8 mouse cellular contexts compared by ENCODE assay signal in the genomic region with DNA sequence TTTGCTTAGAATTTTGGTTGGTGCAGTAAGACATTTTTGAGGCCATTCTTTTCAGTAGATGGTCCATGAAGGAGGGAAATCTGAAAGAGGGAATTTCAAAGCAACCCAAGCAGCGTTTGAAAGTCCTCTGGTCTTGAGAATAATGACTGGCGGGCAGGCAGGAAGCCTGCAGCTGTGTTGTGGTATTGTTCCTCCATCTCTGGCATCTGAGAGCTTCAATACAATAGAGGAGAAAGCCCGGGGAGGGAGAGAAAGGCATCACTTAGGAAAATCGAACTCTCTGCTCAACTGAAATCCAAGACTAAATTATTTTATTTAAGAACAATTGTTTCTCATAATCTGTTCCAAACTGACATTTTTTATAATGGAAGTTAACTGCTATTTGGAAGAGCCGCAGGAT. TPM values are rescaled to one million over a fixed set of nuclear protein-coding genes. Genes with fewer than 3 reads are reported as not detected.
A peak's percentile ranks its signal among the peaks of the same experiment; 100 is the strongest.
DNase-seq lines count a peak whose midpoint lies in the region; ATAC-seq lines count a peak whose summit lies in the region.
"Had no signal": no experiment of that assay in that cellular context is flagged by ENCODE, and none has a peak within 500 bp of the region (broad histone marks: within the 10 kb centered on the region; RNA-seq: fewer than 3 reads in every experiment).

No protein-coding gene starts in this region.

- no peak overlapping the region for H3K4me3 ChIP-seq in lung, embryonic 16.5 days (ENCODE audit: low read length)
- H3K4me3 ChIP-seq in hindbrain, embryonic 11.5 days (ENCODE audit: low read depth, low read length): no peak overlapping the region

- DNase-seq in lung, postnatal 14 days: no peak
- DNase-seq in embryo, embryonic 11 days: peak; percentile 62
- peak; percentile 58 for DNase-seq in hindbrain, embryonic 11.5 days (ENCODE audit: low spot score)
- peak; percentile 68 for DNase-seq in retina, postnatal 1 day
- DNase-seq in adipocyte (ENCODE audit: low spot score): no peak
- DNase-seq in left cerebral cortex, adult 18-20 months (ENCODE audit: low spot score in 2 of 2): no peak
- DNase-seq: thymus, adult 2 months had no signal

- H3K36me3 ChIP-seq in lung, embryonic 16.5 days (ENCODE audit: control insufficient read depth, insufficient read depth, low read length): no peaks in the 10 kb centered on the region
- no peaks in the 10 kb centered on the region for H3K36me3 ChIP-seq in hindbrain, embryonic 11.5 days (ENCODE audit: control insufficient read depth, insufficient read depth, low read length)

- H3K27ac ChIP-seq in lung, embryonic 16.5 days (ENCODE audit: low read length): no peak overlapping the region
- peak overlapping the region; percentile 75 for H3K27ac ChIP-seq in hindbrain, embryonic 11.5 days (ENCODE audit: low read depth, low read length)

- ATAC-seq in lung, embryonic 16.5 days (ENCODE audit: low read depth): no peak
- peak; percentile 65; the same call in 1 of the 2 replicates for ATAC-seq in hindbrain, embryonic 11.5 days (ENCODE audit: low FRiP score)

- H3K4me1 ChIP-seq in lung, embryonic 16.5 days (replicated peaks; ENCODE audit: control insufficient read depth, insufficient read depth, low read length): peaks cover 20% of the 10 kb centered on the region
- no peaks in the 10 kb centered on the region; the same call in 1 of the 2 replicates for H3K4me1 ChIP-seq in hindbrain, embryonic 11.5 days (replicated peaks; ENCODE audit: control insufficient read depth, insufficient read depth, low read length)

- H3K9me3 ChIP-seq in lung, embryonic 16.5 days (ENCODE audit: control insufficient read depth, low read length): no peaks in the 10 kb centered on the region
- H3K9me3 ChIP-seq in hindbrain, embryonic 11.5 days (ENCODE audit: control insufficient read depth, low read length): no peaks in the 10 kb centered on the region

- H3K4me2 ChIP-seq in lung, embryonic 16.5 days (ENCODE audit: low read depth, low read length): 0 out of 2 replicates have a peak overlapping the region, but pooled peaks have one; percentile 26
- no peak overlapping the region for H3K4me2 ChIP-seq in hindbrain, embryonic 11.5 days (replicated peaks; ENCODE audit: low read depth, low read length)

- no peaks in the 10 kb centered on the region for H3K27me3 ChIP-seq in lung, embryonic 16.5 days (ENCODE audit: control insufficient read depth, insufficient read depth, low read depth, low read length)
- no peaks in the 10 kb centered on the region for H3K27me3 ChIP-seq in hindbrain, embryonic 11.5 days (ENCODE audit: control insufficient read depth, insufficient read depth, low read length)

- H3K9ac ChIP-seq in lung, embryonic 16.5 days (ENCODE audit: low read length): no peak overlapping the region
- H3K9ac ChIP-seq in hindbrain, embryonic 11.5 days (ENCODE audit: low read depth, low read length): no peak overlapping the region

- WGBS in lung, embryonic 16.5 days: 40% methylated on average over 5 of the region's 5 CpGs
- WGBS in hindbrain, embryonic 11.5 days: 10% methylated on average over 5 of the region's 5 CpGs

RNA-seq across cellular contexts. Expression of a gene that starts 8.3 kb away (rescaled TPM):
- polyA plus RNA-seq in lung, embryonic 16.5 days (2015; fragmentation: Nextera tagmentation; extraction: Ambion mirVana): 11.5 and 12.1 TPM in 2 replicates
- polyA plus RNA-seq in hindbrain, embryonic 11.5 days (2014; fragmentation: Nextera tagmentation; extraction: Ambion mirVana): 16.7 and 17.1 TPM in 2 replicates
- total RNA-seq in left cerebral cortex, adult 18-20 months (2021): 10 to 100 TPM; 35.8 to 38.7 TPM

Comparison
In these comparisons a context has a peak if more than half of its experiments do, and no peak if none do; other contexts are left out.
1. DNase-seq: peak in embryo, embryonic 11 days (single experiment), hindbrain, embryonic 11.5 days (single experiment) and retina, postnatal 1 day (single experiment); none in lung, postnatal 14 days (single experiment), adipocyte (single experiment) and left cerebral cortex, adult 18-20 months (0 of 2).